Mouse (Mus musculus) E14TG2a.4 (cell line): Measurements from ENCODE around the gene Afmid.
A peak's percentile ranks its signal among the peaks of the same experiment; 100 is the strongest.

Experiments
- H3K27me3 ChIP-seq: 2 replicates; pipeline ENCODE4 v1.6.1; 2014; ENCODE audit warnings: low read length, control low read depth; ENCODE audit not compliant: insufficient read depth
- H3K36me3 ChIP-seq: 2 replicates; pipeline ENCODE4 v1.6.1; 2014; ENCODE audit warnings: low read length, control low read depth; ENCODE audit not compliant: insufficient read depth
- H3K4me1 ChIP-seq: replicated peaks from 2 replicates; pipeline ENCODE4 v1.6.1; 2014; ENCODE audit warnings: low read depth, low read length, control low read depth
- H3K4me3 ChIP-seq: replicated peaks from 2 replicates; pipeline ENCODE4 v1.5.1; 2014; ENCODE audit warnings: mild to moderate bottlenecking, low read length
- H3K9me3 ChIP-seq: 2 replicates; pipeline ENCODE4 v1.6.1; 2014; ENCODE audit warnings: low read length, control low read depth
- CTCF ChIP-seq: conservative IDR thresholded peaks from 2 replicates; pipeline ENCODE4 v1.5.1; 2014; ENCODE audit warnings: low read length
- NANOG ChIP-seq: IDR thresholded peaks from 2 replicates; pipeline ENCODE4 v1.6.1; 2014; ENCODE audit warnings: borderline replicate concordance, low read length, mixed read lengths
- POU5F1 ChIP-seq: IDR thresholded peaks from 2 replicates; pipeline ENCODE4 v1.6.1; 2014; ENCODE audit warnings: low read length, borderline replicate concordance

Afmid gene

GRCm38 (mm10) chr11:117880977-117881358 lies 55.2 kb downstream of the Afmid start:
- Histone ChIP-seq H3K27me3 (no peaks in the 10 kb centered on the region), H3K4me1 (peaks cover 93% of the 10 kb centered on the region), H3K4me3 (0 out of 2 replicates have a peak overlapping the region, but pooled peaks have one; percentile 41), H3K36me3 (peaks cover 8% of the 10 kb centered on the region; the same call in 1 of the 2 replicates), H3K9me3 (peaks cover 12% of the 10 kb centered on the region)
- no peak for TF ChIP-seq CTCF
- TF ChIP-seq NANOG: no peak
- TF ChIP-seq POU5F1: no peak

GRCm38 (mm10) chr11:117881787-117882186 lies 56.1 kb downstream of the Afmid start:
- Histone ChIP-seq H3K4me1 (peaks cover 93% of the 10 kb centered on the region), H3K4me3 (peak overlapping the region; percentile 41), H3K36me3 (peaks cover 17% of the 10 kb centered on the region; the same call in 1 of the 2 replicates), H3K9me3 (peaks cover 21% of the 10 kb centered on the region), H3K27me3 (no peaks in the 10 kb centered on the region)
- TF ChIP-seq CTCF: no peak
- TF ChIP-seq NANOG: no peak
- no peak for TF ChIP-seq POU5F1

- Histone ChIP-seq H3K4me1 (peaks cover 93% of the 10 kb centered on the region), H3K4me3 (peak overlapping the region; percentile 41), H3K9me3 (peaks cover 25% of the 10 kb centered on the region), H3K27me3 (no peaks in the 10 kb centered on the region), H3K36me3 (peaks cover 20% of the 10 kb centered on the region; the same call in 1 of the 2 replicates)
- TF ChIP-seq CTCF (no peak), POU5F1 (no peak), NANOG (no peak)
Observed at GRCm38 (mm10) chr11:117882208-117882607, 56.5 kb downstream of the Afmid start.

- Histone ChIP-seq H3K36me3 (0 out of 2 replicates have a peak, but pooled peaks cover 16% of the 10 kb centered on the region), H3K4me1 (peaks cover 88% of the 10 kb centered on the region), H3K4me3 (no peak overlapping the region), H3K9me3 (peaks cover 25% of the 10 kb centered on the region), H3K27me3 (no peaks in the 10 kb centered on the region)
- TF ChIP-seq CTCF: no peak
- TF ChIP-seq NANOG: no peak
- no peak for TF ChIP-seq POU5F1
Observed at GRCm38 (mm10) chr11:117886000-117886399, 60.3 kb downstream of the Afmid start.

GRCm38 (mm10) chr11:117888168-117888852 lies 62.6 kb downstream of the Afmid start:
- peak overlapping the region; percentile 79 for H3K4me3 ChIP-seq
- peaks cover 25% of the 10 kb centered on the region for H3K9me3 ChIP-seq
- H3K4me1 ChIP-seq: peaks cover 89% of the 10 kb centered on the region
- no peaks in the 10 kb centered on the region for H3K27me3 ChIP-seq
- TF ChIP-seq NANOG: peak; percentile 25; the same call in 1 of the 2 replicates
- TF ChIP-seq POU5F1: no peak
- TF ChIP-seq CTCF: no peak
- 0 out of 2 replicates have a peak, but pooled peaks cover 16% of the 10 kb centered on the region for H3K36me3 ChIP-seq

GRCm38 (mm10) chr11:117888853-117889822 lies 63.4 kb downstream of the Afmid start:
- Histone ChIP-seq H3K9me3 (peaks cover 25% of the 10 kb centered on the region), H3K36me3 (0 out of 2 replicates have a peak, but pooled peaks cover 16% of the 10 kb centered on the region), H3K4me1 (peaks cover 89% of the 10 kb centered on the region), H3K4me3 (peak overlapping the region; percentile 79), H3K27me3 (no peaks in the 10 kb centered on the region)
- TF ChIP-seq CTCF (no peak), POU5F1 (no peak), NANOG (no peak)
